In the genomic region with DNA sequence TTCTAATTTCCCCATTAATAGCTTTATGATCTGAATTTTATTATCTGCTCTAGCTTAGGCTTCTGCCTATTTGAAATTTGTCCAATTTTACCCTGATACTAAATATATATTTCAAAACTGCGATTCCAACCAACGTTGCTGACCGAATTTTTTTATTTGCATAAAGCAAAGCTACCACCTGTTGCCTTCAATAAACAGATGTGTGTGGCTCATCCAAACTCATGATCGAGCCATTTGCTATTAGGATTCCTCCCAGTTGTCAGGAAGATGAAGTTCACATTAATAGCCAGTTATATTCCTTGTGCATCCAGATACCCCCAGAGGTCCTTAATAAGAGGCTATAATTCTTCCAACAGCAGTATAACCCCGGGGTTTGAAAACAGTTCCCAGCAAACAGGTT, we compare ENCODE assay signal across 30 mouse cellular contexts.
"Had no signal": no experiment of that assay in that cellular context is flagged by ENCODE, and none has a peak within 500 bp of the region (broad histone marks: within the 10 kb centered on the region; RNA-seq: fewer than 3 reads in every experiment).

No protein-coding gene starts in this region.

- H3K27ac ChIP-seq: limb, embryonic 10.5 days; limb, embryonic 12.5 days; limb, embryonic 13.5 days; limb, embryonic 15.5 days; liver, embryonic 12.5 days; liver, embryonic 13.5 days; liver, embryonic 14.5 days; liver, embryonic 15.5 days; lung, embryonic 15.5 days; macrophage; midbrain, embryonic 10.5 days; midbrain, embryonic 12.5 days; midbrain, embryonic 13.5 days; midbrain, embryonic 15.5 days; neural tube, embryonic 12.5 days had no signal

- H3K9ac ChIP-seq: limb, embryonic 12.5 days; limb, embryonic 13.5 days; limb, embryonic 15.5 days; liver, embryonic 12.5 days; liver, embryonic 13.5 days; liver, embryonic 14.5 days; liver, embryonic 15.5 days; liver, postnatal 0 days; lung, embryonic 14.5 days; lung, embryonic 15.5 days; midbrain, embryonic 12.5 days; midbrain, embryonic 13.5 days; midbrain, embryonic 15.5 days; neural tube, embryonic 12.5 days had no signal

- ATAC-seq: liver, embryonic 12.5 days; liver, postnatal 0 days; midbrain, embryonic 13.5 days; midbrain, embryonic 15.5 days; midbrain, embryonic 16.5 days had no signal

- H3K4me1 ChIP-seq: liver, embryonic 12.5 days; liver, embryonic 13.5 days; liver, embryonic 15.5 days; lung, embryonic 15.5 days; megakaryocyte, embryonic 14.5 days; midbrain, embryonic 10.5 days; midbrain, embryonic 12.5 days; midbrain, embryonic 13.5 days; midbrain, embryonic 15.5 days; neural tube, embryonic 12.5 days had no signal

- H3K9me3 ChIP-seq: limb, embryonic 10.5 days; limb, embryonic 12.5 days; limb, embryonic 13.5 days; limb, embryonic 15.5 days; liver, embryonic 12.5 days; liver, embryonic 13.5 days; liver, embryonic 15.5 days; lung, embryonic 15.5 days; midbrain, embryonic 10.5 days; midbrain, embryonic 12.5 days; midbrain, embryonic 13.5 days; midbrain, embryonic 15.5 days; neural tube, embryonic 12.5 days had no signal

- H3K4me2 ChIP-seq: limb, embryonic 12.5 days; limb, embryonic 13.5 days; limb, embryonic 15.5 days; liver, embryonic 11.5 days; liver, embryonic 12.5 days; liver, embryonic 13.5 days; liver, embryonic 15.5 days; lung, embryonic 14.5 days; lung, embryonic 15.5 days; midbrain, embryonic 11.5 days; midbrain, embryonic 12.5 days; midbrain, embryonic 13.5 days; midbrain, embryonic 15.5 days; neural tube, embryonic 12.5 days had no signal

- H3K27me3 ChIP-seq: limb, embryonic 12.5 days; limb, embryonic 13.5 days; limb, embryonic 15.5 days; liver, embryonic 12.5 days; liver, embryonic 13.5 days; liver, embryonic 15.5 days; lung, embryonic 15.5 days; midbrain, embryonic 12.5 days; midbrain, embryonic 13.5 days; midbrain, embryonic 15.5 days; neural tube, embryonic 12.5 days had no signal

- H3K4me3 ChIP-seq: limb, embryonic 10.5 days; limb, embryonic 12.5 days; limb, embryonic 13.5 days; limb, embryonic 15.5 days; liver, embryonic 12.5 days; liver, embryonic 13.5 days; liver, embryonic 15.5 days; lung, embryonic 15.5 days; megakaryocyte, embryonic 14.5 days; midbrain, embryonic 10.5 days; midbrain, embryonic 12.5 days; midbrain, embryonic 13.5 days; midbrain, embryonic 15.5 days; neural tube, embryonic 12.5 days had no signal

- H3K36me3 ChIP-seq: limb, embryonic 10.5 days; limb, embryonic 12.5 days; limb, embryonic 13.5 days; limb, embryonic 15.5 days; liver, embryonic 12.5 days; liver, embryonic 13.5 days; liver, embryonic 15.5 days; lung, embryonic 15.5 days; midbrain, embryonic 10.5 days; midbrain, embryonic 12.5 days; midbrain, embryonic 13.5 days; midbrain, embryonic 15.5 days; neural tube, embryonic 12.5 days had no signal

- DNase-seq: left cerebral cortex, postnatal 4 days; liver; liver, embryonic 13.5 days; liver, postnatal 0 days; lung, adult 18-20 months; lung, adult 2 months; lung, embryonic 14.5 days; lung, postnatal 10 days; lung, postnatal 14 days; lung, postnatal 36 days; lung, postnatal 4 days; midbrain, embryonic 14.5 days had no signal
